28 mouse cellular contexts compared by ENCODE assay signal in the genomic region with DNA sequence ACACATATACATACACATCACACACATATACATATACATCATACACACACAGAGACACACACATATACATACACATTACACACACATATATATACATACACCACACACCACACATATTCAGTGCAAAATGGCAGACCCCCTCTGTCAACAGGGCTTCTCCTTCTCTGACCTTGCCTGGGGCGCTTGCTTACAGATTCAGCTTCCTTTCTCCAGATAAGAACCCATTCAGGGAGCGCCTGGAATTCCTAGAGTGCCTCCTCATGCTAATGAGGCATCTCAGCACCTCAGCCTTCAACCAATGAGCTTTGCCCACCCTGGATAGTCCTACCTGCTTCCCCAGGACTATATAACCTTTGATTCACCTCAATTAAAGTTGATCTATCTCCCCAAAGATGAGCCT.
A peak's percentile ranks its signal among the peaks of the same experiment; 100 is the strongest.
DNase-seq lines count a peak whose midpoint lies in the region; ATAC-seq and TF ChIP-seq lines count a peak whose summit lies in the region.
"Had no signal": no experiment of that assay in that cellular context is flagged by ENCODE, and none has a peak within 500 bp of the region (broad histone marks: within the 10 kb centered on the region; RNA-seq: fewer than 3 reads in every experiment).

No protein-coding gene starts in this region.

- H3K9me3 ChIP-seq in limb, embryonic 11.5 days (ENCODE audit: control insufficient read depth, low read length): no peaks in the 10 kb centered on the region
- no peaks in the 10 kb centered on the region for H3K9me3 ChIP-seq in limb, embryonic 10.5 days (replicated peaks)
- H3K9me3 ChIP-seq in ES-Bruce4 (replicated peaks; ENCODE audit: control insufficient read depth, insufficient read depth, low read length, poor library complexity, severe bottlenecking) (no peaks in the 10 kb centered on the region), ES-E14 (ENCODE audit: control insufficient read depth, insufficient read depth, low read depth, low read length) (no peaks in the 10 kb centered on the region)
- H3K9me3 ChIP-seq in embryonic facial prominence, embryonic 10.5 days: no peaks in the 10 kb centered on the region
- no peaks in the 10 kb centered on the region for H3K9me3 ChIP-seq in intestine, postnatal 0 days (ENCODE audit: control insufficient read depth)
- no peaks in the 10 kb centered on the region for H3K9me3 ChIP-seq in heart, embryonic 10.5 days
- H3K9me3 ChIP-seq: G1E; hindbrain, embryonic 10.5 days; hindbrain, embryonic 13.5 days; intestine, embryonic 15.5 days had no signal

- no peak for TF ChIP-seq POLR2A in ES-Bruce4 (IDR thresholded peaks at IDR 0.05; ENCODE audit: insufficient read depth, low read length)

- no peak overlapping the region for H3K27ac ChIP-seq in limb, embryonic 11.5 days (replicated peaks; ENCODE audit: low read depth, low read length)
- H3K27ac ChIP-seq in limb, embryonic 10.5 days: no peak overlapping the region
- H3K27ac ChIP-seq in ES-Bruce4 (ENCODE audit: insufficient read depth, low read length) (no peak overlapping the region), ES-E14 (ENCODE audit: insufficient read depth, low read depth, low read length, poor library complexity, severe bottlenecking) (no peak overlapping the region)
- no peak overlapping the region for H3K27ac ChIP-seq in embryonic facial prominence, embryonic 10.5 days (replicated peaks)
- H3K27ac ChIP-seq in intestine, postnatal 0 days (ENCODE audit: low read depth, low read length): no peak overlapping the region
- H3K27ac ChIP-seq in heart, embryonic 10.5 days: no peak overlapping the region
- H3K27ac ChIP-seq: gastrocnemius, adult 2 months; hindbrain, embryonic 10.5 days; hindbrain, embryonic 13.5 days; intestine, embryonic 15.5 days had no signal

- no peak overlapping the region for H3K4me3 ChIP-seq in limb, embryonic 11.5 days (ENCODE audit: low read depth, low read length)
- H3K4me3 ChIP-seq in limb, embryonic 10.5 days: no peak overlapping the region
- no peak overlapping the region for H3K4me3 ChIP-seq in ES-Bruce4 (ENCODE audit: low read depth, low read length)
- no peak overlapping the region for H3K4me3 ChIP-seq in ES-E14 (ENCODE audit: insufficient read depth in 1 of 2, low read depth in 1 of 2, low read length in 2 of 2, poor library complexity in 1 of 2, severe bottlenecking in 1 of 2)
- H3K4me3 ChIP-seq in embryonic facial prominence, embryonic 10.5 days: no peak overlapping the region
- no peak overlapping the region for H3K4me3 ChIP-seq in intestine, postnatal 0 days (ENCODE audit: low read depth, low read length)
- no peak overlapping the region for H3K4me3 ChIP-seq in heart, embryonic 10.5 days
- H3K4me3 ChIP-seq: gastrocnemius, adult 2 months; hindbrain, embryonic 10.5 days; hindbrain, embryonic 13.5 days; intestine, embryonic 15.5 days had no signal

- H3K4me1 ChIP-seq in limb, embryonic 11.5 days (ENCODE audit: control insufficient read depth, insufficient read depth, low read length): peaks cover 6% of the 10 kb centered on the region; the same call in 1 of the 2 replicates
- peaks cover 29% of the 10 kb centered on the region for H3K4me1 ChIP-seq in limb, embryonic 10.5 days
- H3K4me1 ChIP-seq in ES-Bruce4 (ENCODE audit: control insufficient read depth, insufficient read depth, low read length): no peaks in the 10 kb centered on the region
- H3K4me1 ChIP-seq in ES-E14 (ENCODE audit: control insufficient read depth in 2 of 2, insufficient read depth in 2 of 2, low read length in 2 of 2, poor library complexity in 1 of 2): peaks cover 0 to 3% of the 10 kb centered on the region in 2 experiments; a peak in 2 of 4 replicates
- peaks cover 19% of the 10 kb centered on the region for H3K4me1 ChIP-seq in embryonic facial prominence, embryonic 10.5 days
- H3K4me1 ChIP-seq in intestine, postnatal 0 days (replicated peaks; ENCODE audit: control insufficient read depth, insufficient read depth, low read length): no peaks in the 10 kb centered on the region
- H3K4me1 ChIP-seq in heart, embryonic 10.5 days: peaks cover 10% of the 10 kb centered on the region

- H3K36me3 ChIP-seq in limb, embryonic 11.5 days (ENCODE audit: control insufficient read depth, insufficient read depth, low read length): no peaks in the 10 kb centered on the region
- H3K36me3 ChIP-seq in limb, embryonic 10.5 days: no peaks in the 10 kb centered on the region
- H3K36me3 ChIP-seq in ES-Bruce4 (ENCODE audit: control insufficient read depth, insufficient read depth, low read length, poor library complexity, severe bottlenecking) (no peaks in the 10 kb centered on the region), ES-E14 (ENCODE audit: control insufficient read depth, insufficient read depth, low read length, poor library complexity, severe bottlenecking) (no peaks in the 10 kb centered on the region)
- no peaks in the 10 kb centered on the region for H3K36me3 ChIP-seq in embryonic facial prominence, embryonic 10.5 days (replicated peaks)
- H3K36me3 ChIP-seq in intestine, postnatal 0 days (ENCODE audit: control insufficient read depth, insufficient read depth): no peaks in the 10 kb centered on the region
- no peaks in the 10 kb centered on the region for H3K36me3 ChIP-seq in heart, embryonic 10.5 days
- H3K36me3 ChIP-seq: G1E; hindbrain, embryonic 10.5 days; hindbrain, embryonic 13.5 days; intestine, embryonic 15.5 days had no signal

- no peak for ATAC-seq in limb, embryonic 11.5 days (ENCODE audit: insufficient number of reproducible peaks, low FRiP score, low TSS enrichment, low read depth)
- no peak for ATAC-seq in intestine, postnatal 0 days
- ATAC-seq: activated CD4-positive, CD25-positive, alpha-beta regulatory T cell, adult 4 months; forebrain, embryonic 14.5 days; forebrain, postnatal 0 days; hindbrain, embryonic 16.5 days; intestine, embryonic 15.5 days; Patski had no signal

- in situ Hi-C loops in ES-E14 (cut with MboI; ENCODE audit: low sequenced_read_pairs in 2 of 2, unreplicated experiment in 2 of 2): loop anchor here (10.0 to 25.0 kb wide), 3 partner anchors 167 to 436 kb away; no protein-coding TSS in a partner anchor

- DNase-seq in limb, embryonic 11.5 days (ENCODE audit: low spot score): peak; percentile 16
- no peak for DNase-seq in limb, embryonic 10.5 days (ENCODE audit: low spot score)
- DNase-seq in ES-E14 (ENCODE audit: low read depth, low spot score): peak; percentile 56
- DNase-seq in embryonic facial prominence, embryonic 10.5 days (ENCODE audit: low spot score): peak; percentile 8
- no peak for DNase-seq in heart, embryonic 10.5 days (ENCODE audit: low spot score)
- DNase-seq: adrenal gland, adult 8-10 months; adrenal gland, postnatal 25 days; B cell, adult 2 months; cerebellum, adult 11-12 months; cerebellum, adult 8-10 months; cerebellum, postnatal 10 days; cerebellum, postnatal 36 days; embryo, embryonic 11 days; forebrain, postnatal 0 days; gastrocnemius, adult 2 months; gastrocnemius, postnatal 14 days; heart, adult 18-20 months had no signal

- 68% methylated on average over 2 of the region's 2 CpGs for WGBS in limb, embryonic 11.5 days
- WGBS in limb, embryonic 10.5 days: 59% methylated on average over 2 of the region's 2 CpGs
- 51% methylated on average over 2 of the region's 2 CpGs for WGBS in embryonic facial prominence, embryonic 10.5 days
- WGBS in intestine, postnatal 0 days: 42% methylated on average over 2 of the region's 2 CpGs
- WGBS in heart, embryonic 10.5 days: 19% methylated on average over 2 of the region's 2 CpGs

- no peak for TF ChIP-seq CTCF in ES-Bruce4 (IDR thresholded peaks at IDR 0.05; ENCODE audit: low read depth, low read length)
- no peak for TF ChIP-seq CTCF in intestine, postnatal 0 days (IDR thresholded peaks at IDR 0.05; ENCODE audit: low read depth)

- H3K27me3 ChIP-seq in limb, embryonic 11.5 days (ENCODE audit: control insufficient read depth, insufficient read depth, low read length): no peaks in the 10 kb centered on the region
- H3K27me3 ChIP-seq in limb, embryonic 10.5 days (ENCODE audit: low read depth, poor library complexity, severe bottlenecking): no peaks in the 10 kb centered on the region
- no peaks in the 10 kb centered on the region for H3K27me3 ChIP-seq in ES-Bruce4 (ENCODE audit: control insufficient read depth, insufficient read depth, low read length, poor library complexity, severe bottlenecking)
- 0 out of 2 replicates have a peak, but pooled peaks cover 9% of the 10 kb centered on the region for H3K27me3 ChIP-seq in embryonic facial prominence, embryonic 10.5 days (replicated peaks; ENCODE audit: low read depth, poor library complexity, severe bottlenecking)
- no peaks in the 10 kb centered on the region for H3K27me3 ChIP-seq in intestine, postnatal 0 days (replicated peaks; ENCODE audit: control insufficient read depth, insufficient read depth, low read length)
- H3K27me3 ChIP-seq in heart, embryonic 10.5 days (ENCODE audit: insufficient read depth, poor library complexity, severe bottlenecking): peaks cover 7% of the 10 kb centered on the region; the same call in 1 of the 2 replicates

- no peak overlapping the region for H3K9ac ChIP-seq in limb, embryonic 11.5 days (ENCODE audit: low read length)
- no peak overlapping the region for H3K9ac ChIP-seq in ES-Bruce4 (ENCODE audit: low read depth, poor library complexity, severe bottlenecking)
- no peak overlapping the region for H3K9ac ChIP-seq in ES-E14 (ENCODE audit: insufficient read depth, low read depth, low read length, poor library complexity, severe bottlenecking)
- no peak overlapping the region for H3K9ac ChIP-seq in intestine, postnatal 0 days (ENCODE audit: low read depth, low read length)
- H3K9ac ChIP-seq: forebrain, postnatal 0 days; hindbrain, embryonic 13.5 days; intestine, embryonic 15.5 days had no signal

- TF ChIP-seq EP300 in ES-Bruce4 (IDR thresholded peaks at IDR 0.05; ENCODE audit: insufficient read depth, low read depth, low read length): peak; percentile 61; the same call in 1 of the 2 replicates

- H3K4me2 ChIP-seq in limb, embryonic 11.5 days (ENCODE audit: low read depth, severe bottlenecking): no peak overlapping the region
- H3K4me2 ChIP-seq in intestine, postnatal 0 days (replicated peaks; ENCODE audit: low read depth): no peak overlapping the region
- H3K4me2 ChIP-seq: heart, embryonic 11.5 days; hindbrain, embryonic 13.5 days; intestine, embryonic 15.5 days had no signal

TF ChIP-seq in ES-E14, 5 proteins besides CTCF, POLR2A, EP300 and RAD21:
- TF ChIP-seq ZC3H11A (IDR thresholded peaks at IDR 0.05; ENCODE audit: borderline replicate concordance, low read depth, low read length) (no peak), ZNF384 (IDR thresholded peaks at IDR 0.05; ENCODE audit: low read depth, low read length) (no peak), CHD2 (IDR thresholded peaks at IDR 0.05; ENCODE audit: low read depth, low read length) (no peak), HCFC1 (IDR thresholded peaks at IDR 0.05; ENCODE audit: borderline replicate concordance, insufficient read depth, low read length) (no peak), MAFK (IDR thresholded peaks at IDR 0.05; ENCODE audit: insufficient read depth, low read depth, low read length) (no peak)

Comparison
In these comparisons a context has a peak if more than half of its experiments do, and no peak if none do; other contexts are left out.
1. DNase-seq: peak in limb, embryonic 11.5 days (single experiment), ES-E14 (single experiment) and embryonic facial prominence, embryonic 10.5 days (single experiment); none in limb, embryonic 10.5 days (single experiment) and heart, embryonic 10.5 days (single experiment).